Comparison of ENCODE assay signal across 8 mouse cellular contexts in the genomic region with DNA sequence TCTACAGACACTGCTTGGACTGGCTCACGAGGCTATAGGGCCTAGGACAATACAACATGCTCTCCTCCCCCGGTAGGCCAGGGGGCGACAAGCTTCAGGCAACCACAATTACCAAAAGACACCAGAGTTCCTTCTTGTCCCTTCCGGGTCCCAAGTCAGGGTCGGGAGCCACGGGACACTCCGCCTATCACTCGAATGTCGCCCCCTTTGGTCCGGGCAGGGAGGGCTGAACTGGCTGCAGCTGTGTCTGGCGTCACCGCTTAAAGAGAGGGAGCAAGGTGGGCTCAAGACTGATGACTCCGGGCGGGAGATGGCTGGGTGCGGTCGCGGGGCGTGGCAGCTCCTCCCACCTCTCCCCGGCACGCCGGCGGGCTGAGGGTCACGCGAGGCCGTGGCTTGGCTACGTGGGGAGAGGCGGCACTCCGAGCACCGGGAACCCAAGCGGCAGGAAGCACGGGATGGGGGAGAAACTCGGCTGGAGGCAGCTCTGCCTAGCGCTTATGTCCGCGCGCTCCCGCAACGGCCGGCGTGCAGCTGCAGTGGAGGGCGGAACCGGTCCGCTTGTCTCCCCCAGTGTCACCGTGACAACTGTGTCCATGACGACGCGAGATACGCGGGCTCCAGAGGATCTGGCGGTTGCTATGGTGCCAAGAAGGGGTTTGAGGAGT. TPM values are rescaled to one million over a fixed set of nuclear protein-coding genes. Genes with fewer than 3 reads are reported as not detected.
DNase-seq lines count a peak whose midpoint lies in the region; ATAC-seq and TF ChIP-seq lines count a peak whose summit lies in the region.

A gene (minus strand): TSS at position 536 of the 668 bp plus-strand sequence.

- no peak within 1 kb of the TSS for H3K27ac ChIP-seq in heart, embryonic 11.5 days (ENCODE audit: low read depth, low read length)
- H3K27ac ChIP-seq in kidney, embryonic 15.5 days, result no peak within 1 kb of the TSS
- peak within 1 kb of the TSS; percentile 80 for H3K27ac ChIP-seq in midbrain, postnatal 0 days (ENCODE audit: low read depth, low read length)

- H3K9ac ChIP-seq in heart, embryonic 11.5 days (ENCODE audit: low read depth, low read length), result peak within 1 kb of the TSS; percentile 67
- H3K9ac ChIP-seq in kidney, embryonic 15.5 days, result peak within 1 kb of the TSS; percentile 43
- H3K9ac ChIP-seq in midbrain, postnatal 0 days (replicated peaks; ENCODE audit: low read length, poor library complexity, severe bottlenecking), result peak within 1 kb of the TSS; percentile 76

- peak within 1 kb of the TSS; percentile 86 for H3K4me2 ChIP-seq in heart, embryonic 11.5 days
- peak within 1 kb of the TSS; percentile 89 for H3K4me2 ChIP-seq in kidney, embryonic 15.5 days
- H3K4me2 ChIP-seq in midbrain, postnatal 0 days (ENCODE audit: low read depth, low read length, poor library complexity, severe bottlenecking), result peak within 1 kb of the TSS; percentile 78

- no peaks in the 10 kb centered on the region for H3K9me3 ChIP-seq in erythroblast, embryonic 14.5 days (ENCODE audit: control insufficient read depth, low read length)
- no peaks in the 10 kb centered on the region for H3K9me3 ChIP-seq in heart, embryonic 11.5 days (replicated peaks; ENCODE audit: control insufficient read depth, low read length)
- no peaks in the 10 kb centered on the region for H3K9me3 ChIP-seq in kidney, embryonic 15.5 days (replicated peaks)
- no peaks in the 10 kb centered on the region for H3K9me3 ChIP-seq in midbrain, postnatal 0 days (ENCODE audit: low read length)

- no peaks in the 10 kb centered on the region for H3K27me3 ChIP-seq in erythroblast, embryonic 14.5 days (ENCODE audit: control insufficient read depth)
- no peaks in the 10 kb centered on the region for H3K27me3 ChIP-seq in heart, embryonic 11.5 days (ENCODE audit: control insufficient read depth, insufficient read depth, low read length)
- H3K27me3 ChIP-seq in kidney, embryonic 15.5 days, result no peaks in the 10 kb centered on the region
- no peaks in the 10 kb centered on the region for H3K27me3 ChIP-seq in midbrain, postnatal 0 days (ENCODE audit: insufficient read depth, low read length)

- peak within 1 kb of the TSS; percentile 79 for H3K4me3 ChIP-seq in erythroblast, embryonic 14.5 days (replicated peaks)
- peak within 1 kb of the TSS; percentile 52 for H3K4me3 ChIP-seq in heart, embryonic 11.5 days (ENCODE audit: low read depth, low read length)
- peak within 1 kb of the TSS; percentile 56 for H3K4me3 ChIP-seq in kidney, embryonic 15.5 days (replicated peaks)
- H3K4me3 ChIP-seq in midbrain, postnatal 0 days (ENCODE audit: low read depth, low read length), result peak within 1 kb of the TSS; percentile 67

- H3K36me3 ChIP-seq in erythroblast, embryonic 14.5 days (ENCODE audit: control insufficient read depth), result peaks cover 59% of the 10 kb centered on the region
- peaks cover 5% of the 10 kb centered on the region; the same call in 1 of the 2 replicates for H3K36me3 ChIP-seq in heart, embryonic 11.5 days (ENCODE audit: control insufficient read depth, insufficient read depth, low read length)
- peaks cover 41% of the 10 kb centered on the region for H3K36me3 ChIP-seq in kidney, embryonic 15.5 days
- peaks cover 8% of the 10 kb centered on the region for H3K36me3 ChIP-seq in midbrain, postnatal 0 days (ENCODE audit: insufficient read depth, low read length)

- peaks cover 72% of the 10 kb centered on the region for H3K4me1 ChIP-seq in erythroblast, embryonic 14.5 days (ENCODE audit: control insufficient read depth)
- peaks cover 40% of the 10 kb centered on the region for H3K4me1 ChIP-seq in heart, embryonic 11.5 days (ENCODE audit: control insufficient read depth, insufficient read depth, low read length)
- H3K4me1 ChIP-seq in kidney, embryonic 15.5 days, result peaks cover 24% of the 10 kb centered on the region
- no peaks in the 10 kb centered on the region for H3K4me1 ChIP-seq in midbrain, postnatal 0 days (ENCODE audit: insufficient read depth, low read length)

- peak; percentile 75 for TF ChIP-seq CTCF in midbrain, postnatal 0 days (IDR thresholded peaks at IDR 0.05)

- DNase-seq in urinary bladder, postnatal 14 days (ENCODE audit: low spot score), result peak; percentile 62
- no peak for DNase-seq in urinary bladder, postnatal 10 days (ENCODE audit: low spot score)
- DNase-seq in liver, result peak; percentile 89
- peak; percentile 93 for DNase-seq in midbrain, postnatal 0 days (ENCODE audit: low spot score)
- peak; percentile 77 to 88 for DNase-seq in spleen, postnatal 10 days (ENCODE audit: low spot score in 2 of 2)

- ATAC-seq in heart, embryonic 11.5 days (replicated peaks; ENCODE audit: insufficient number of reproducible peaks, low FRiP score, low TSS enrichment), result peak; percentile 68
- peak; percentile 85 for ATAC-seq in kidney, embryonic 15.5 days (replicated peaks; ENCODE audit: low FRiP score)
- ATAC-seq in midbrain, postnatal 0 days (ENCODE audit: low FRiP score), result peak; percentile 90

- 2% methylated on average over 49 of the region's 50 CpGs for WGBS in heart, embryonic 11.5 days (ENCODE audit: insufficient replicate concordance)
- WGBS in kidney, embryonic 15.5 days, result 1% methylated on average over 50 of the region's 50 CpGs
- 1% methylated on average over 48 of the region's 50 CpGs for WGBS in midbrain, postnatal 0 days

RNA-seq across cellular contexts. Expression of the gene that starts here (rescaled TPM):
- polyA plus RNA-seq in erythroblast, embryonic 14.5 days (2012), result 0.02 and 0.03 TPM in 2 replicates
- polyA plus RNA-seq in heart, embryonic 11.5 days (2014; fragmentation: Nextera tagmentation; extraction: Ambion mirVana), result 0.50 and 0.62 TPM in 2 replicates
- polyA plus RNA-seq in kidney, embryonic 15.5 days (2015; fragmentation: Nextera tagmentation; extraction: Ambion mirVana), result 1.00 and 1.0 TPM in 2 replicates
- total RNA-seq in midbrain, postnatal 0 days (2014; rRNA removed), result 6.0 and 8.1 TPM in 2 replicates
- polyA plus RNA-seq in midbrain, postnatal 0 days (2015; fragmentation: Nextera tagmentation; extraction: Ambion mirVana), result 8.2 and 8.9 TPM in 2 replicates

Comparison
In these comparisons a context has a peak if more than half of its experiments do, and no peak if none do; other contexts are left out.
1. Peak in ATAC-seq, H3K4me3 ChIP-seq, H3K9ac ChIP-seq and H3K4me2 ChIP-seq in heart, embryonic 11.5 days; RNA of the gene not detected or under 1 TPM.